In the genomic region with DNA sequence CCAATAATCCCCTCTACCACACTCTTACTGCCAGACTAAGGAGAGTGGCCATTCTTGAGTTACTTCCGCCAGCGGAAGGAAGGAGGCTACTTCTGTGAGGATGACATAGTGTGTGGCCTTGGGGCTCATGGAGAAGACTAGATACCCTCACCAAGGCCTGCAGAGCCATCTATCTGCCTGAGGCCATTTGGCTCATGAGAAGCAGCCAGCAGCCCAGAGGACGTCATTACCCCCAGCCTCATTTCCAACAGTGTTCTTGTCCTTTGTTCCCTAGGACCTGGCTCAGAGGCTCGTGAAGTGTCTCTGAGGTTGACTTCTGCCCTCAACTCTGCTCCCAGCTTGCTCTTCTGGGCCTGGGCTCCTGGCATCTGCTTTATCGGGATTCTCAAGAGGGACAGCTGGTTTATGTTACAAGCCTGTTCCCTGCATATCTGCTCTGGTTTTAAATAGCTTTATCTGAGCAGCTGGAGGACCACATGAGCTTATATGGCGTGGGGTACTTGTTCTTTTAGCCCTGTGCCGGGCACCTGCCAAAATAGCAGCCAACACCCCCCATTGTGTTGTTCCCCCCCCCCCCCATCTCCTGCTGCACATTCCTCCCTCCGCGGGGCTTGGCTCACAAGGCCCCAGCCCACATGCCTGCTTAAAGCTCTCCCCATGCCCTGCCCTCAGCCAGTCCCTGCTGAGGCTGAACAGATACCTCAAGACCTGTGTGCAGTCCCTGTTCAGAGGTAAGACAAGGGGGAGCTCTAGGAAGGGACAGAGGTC, we compare ENCODE assay signal across 9 mouse cellular contexts. TPM values are rescaled to one million over a fixed set of nuclear protein-coding genes. Genes with fewer than 3 reads are reported as not detected.
DNase-seq lines count a peak whose midpoint lies in the region; ATAC-seq and TF ChIP-seq lines count a peak whose summit lies in the region.
"Had no signal": no experiment of that assay in that cellular context is flagged by ENCODE, and none has a peak within 500 bp of the region (broad histone marks: within the 10 kb centered on the region; RNA-seq: fewer than 3 reads in every experiment).

A gene (plus strand): TSS at position 639 of the 768 bp plus-strand sequence.

- intact Hi-C loops in gastrocnemius, postnatal 36 days (cut with DNase I): no loop called here

- H3K27ac ChIP-seq in lung, postnatal 0 days (ENCODE audit: low read length): no peak within 1 kb of the TSS
- H3K27ac ChIP-seq in heart, embryonic 16.5 days (ENCODE audit: low read length): peak within 1 kb of the TSS; percentile 98
- no peak within 1 kb of the TSS; the same call in 1 of the 2 replicates for H3K27ac ChIP-seq in stomach, embryonic 15.5 days

- peak; percentile 63 for ATAC-seq in lung, postnatal 0 days
- peak; percentile 87 for ATAC-seq in heart, embryonic 16.5 days (replicated peaks; ENCODE audit: extremely low read depth, insufficient read depth, low FRiP score)
- 0 out of 2 replicates have a peak, but pooled peaks have one; percentile 29 for ATAC-seq in stomach, embryonic 15.5 days (ENCODE audit: insufficient read depth, low FRiP score, low read depth)

- WGBS in lung, postnatal 0 days: 36% methylated on average over 8 of the region's 9 CpGs
- 22% methylated on average over 9 of the region's 9 CpGs for WGBS in heart, embryonic 16.5 days
- WGBS in stomach, embryonic 15.5 days: 33% methylated on average over 9 of the region's 9 CpGs

- no peak for TF ChIP-seq CTCF in lung, postnatal 0 days (IDR thresholded peaks at IDR 0.05)

- no peaks in the 10 kb centered on the region for H3K4me1 ChIP-seq in lung, postnatal 0 days (ENCODE audit: insufficient read depth, low read depth, low read length)
- H3K4me1 ChIP-seq in heart, embryonic 16.5 days (ENCODE audit: control insufficient read depth, insufficient read depth, low read length): peaks cover 39% of the 10 kb centered on the region
- H3K4me1 ChIP-seq in stomach, embryonic 15.5 days: peaks cover 4% of the 10 kb centered on the region; the same call in 1 of the 2 replicates

- no peak for DNase-seq in frontal cortex, adult 2 months (ENCODE audit: extremely low spot score in 1 of 2, low spot score in 1 of 2)
- no peak for DNase-seq in frontal cortex, postnatal 36 days (ENCODE audit: low spot score in 2 of 2)
- DNase-seq in lung, postnatal 0 days (ENCODE audit: low spot score): peak; percentile 58
- no peak for DNase-seq in lung, adult 18-20 months
- no peak for DNase-seq in layer of hippocampus, adult 8-10 months (ENCODE audit: low spot score in 2 of 2)
- no peak for DNase-seq in gastrocnemius, postnatal 36 days
- DNase-seq: cerebellum, adult 9-10 months had no signal

- no peaks in the 10 kb centered on the region for H3K36me3 ChIP-seq in lung, postnatal 0 days (ENCODE audit: insufficient read depth, low read length)
- no peaks in the 10 kb centered on the region for H3K36me3 ChIP-seq in heart, embryonic 16.5 days (ENCODE audit: control insufficient read depth, insufficient read depth)
- H3K36me3 ChIP-seq in stomach, embryonic 15.5 days: no peaks in the 10 kb centered on the region

- no peaks in the 10 kb centered on the region for H3K9me3 ChIP-seq in lung, postnatal 0 days (ENCODE audit: low read length)
- no peaks in the 10 kb centered on the region for H3K9me3 ChIP-seq in heart, embryonic 16.5 days (replicated peaks; ENCODE audit: control insufficient read depth, low read length)
- H3K9me3 ChIP-seq in stomach, embryonic 15.5 days: no peaks in the 10 kb centered on the region

- no peak within 1 kb of the TSS for H3K9ac ChIP-seq in lung, postnatal 0 days (replicated peaks; ENCODE audit: low read depth)
- H3K9ac ChIP-seq in heart, embryonic 16.5 days (ENCODE audit: low read length): peak within 1 kb of the TSS; percentile 86
- H3K9ac ChIP-seq in stomach, embryonic 15.5 days: no peak within 1 kb of the TSS

- H3K4me3 ChIP-seq in lung, postnatal 0 days (ENCODE audit: low read depth, low read length): no peak within 1 kb of the TSS
- H3K4me3 ChIP-seq in heart, embryonic 16.5 days (ENCODE audit: low read length): peak within 1 kb of the TSS; percentile 70
- no peak within 1 kb of the TSS for H3K4me3 ChIP-seq in stomach, embryonic 15.5 days (replicated peaks)

- no peak within 1 kb of the TSS for H3K4me2 ChIP-seq in lung, postnatal 0 days (replicated peaks; ENCODE audit: low read depth, low read length)
- H3K4me2 ChIP-seq in heart, embryonic 16.5 days (ENCODE audit: low read depth, low read length): peak within 1 kb of the TSS; percentile 63
- no peak within 1 kb of the TSS for H3K4me2 ChIP-seq in stomach, embryonic 15.5 days

- no peak for TF ChIP-seq EP300 in lung, postnatal 0 days (IDR thresholded peaks at IDR 0.05)

- H3K27me3 ChIP-seq in lung, postnatal 0 days (replicated peaks; ENCODE audit: insufficient read depth, low read length): no peaks in the 10 kb centered on the region
- H3K27me3 ChIP-seq in heart, embryonic 16.5 days (ENCODE audit: control insufficient read depth, insufficient read depth, low read length): no peaks in the 10 kb centered on the region
- no peaks in the 10 kb centered on the region for H3K27me3 ChIP-seq in stomach, embryonic 15.5 days (replicated peaks)

RNA-seq across cellular contexts. Expression of the gene that starts here (rescaled TPM):
- 11.6 and 13.8 TPM in 2 replicates for polyA plus RNA-seq in frontal cortex, adult 2 months (2012; rRNA removed)
- 84.6 and 115 TPM in 2 replicates for polyA plus RNA-seq in lung, postnatal 0 days (2015; fragmentation: Nextera tagmentation; extraction: Ambion mirVana)
- 9,605 and 10,628 TPM in 2 replicates for polyA plus RNA-seq in heart, embryonic 16.5 days (2015; fragmentation: Nextera tagmentation; extraction: Ambion mirVana)
- polyA plus RNA-seq in stomach, embryonic 15.5 days (2015; fragmentation: Nextera tagmentation; extraction: Ambion mirVana): 18.7 and 25.8 TPM in 2 replicates
- total RNA-seq in layer of hippocampus, adult 8-10 months (2022): 1 to 10 TPM; 2.7 to 6.2 (median 3.1) TPM
- total RNA-seq in gastrocnemius, postnatal 36 days (2021): 1 to 10 TPM; 2.9 to 5.4 TPM

Comparison
In these comparisons a context has a peak if more than half of its experiments do, and no peak if none do; other contexts are left out.
1. RNA of the gene that starts here (polyA plus RNA-seq): 9,605 to 10,628 TPM in heart, embryonic 16.5 days; 84.6 to 115 TPM in lung, postnatal 0 days, 18.7 to 25.8 TPM in stomach, embryonic 15.5 days and 11.6 to 13.8 TPM in frontal cortex, adult 2 months; every median in the first group is over 10 times any median in the second.
2. ATAC-seq: peak in every context shown above with its lines; median percentile 87 in heart, embryonic 16.5 days; 63 in lung, postnatal 0 days; 29 in stomach, embryonic 15.5 days.